Mouse (Mus musculus) layer of hippocampus, postnatal 10 days (tissue): ENCODE data around the gene Slc44a5. TPM values are rescaled to one million over a fixed set of nuclear protein-coding genes. Genes with fewer than 3 reads are reported as not detected.
"Not testable (repeated sequence)": the region's sequence is repeated elsewhere in the genome, so short reads cannot be mapped to it uniquely, and the experiment has no call there.

Experiments used
- DNase-seq, 2 experiments: peaks; one replicate each; pipeline ENCODE4 v3.0.0; 2021; ENCODE audit warnings: low spot score in 2 of 2
- total RNA-seq, 2 experiments: library from RNA; stranded (reverse); gene quantifications; 2 replicates each; pipeline ENCODE4 v1.2.3; 2021

Gene Slc44a5
- total RNA-seq, 2 experiments from 2014 or later: 45.5 to 48.6 TPM

- peak; percentile 49 to 60 for DNase-seq
Measured at GRCm38 (mm10) chr3:153968549-153968948, 4.7 kb upstream of the Slc44a5 start.

- no peak for DNase-seq
Measured at GRCm38 (mm10) chr3:153969451-153969850, 3.8 kb upstream of the Slc44a5 start.

GRCm38 (mm10) chr3:153973949-153974760 lies 919 bp downstream of the Slc44a5 start:
- peak; percentile 27 to 40 for DNase-seq

- DNase-seq: peak in 1 of 2 experiments; percentile 26
Measured at GRCm38 (mm10) chr3:153975060-153975459, 1.8 kb downstream of the Slc44a5 start.

GRCm38 (mm10) chr3:153975791-153976190 lies 2.6 kb downstream of the Slc44a5 start:
- no peak for DNase-seq

GRCm38 (mm10) chr3:153980611-153981010 lies 7.4 kb downstream of the Slc44a5 start:
- DNase-seq: no peak

- DNase-seq: peak in 1 of 2 experiments; percentile 32
Measured at GRCm38 (mm10) chr3:153984428-153985340, 11.4 kb downstream of the Slc44a5 start.

- no peak for DNase-seq
Measured at GRCm38 (mm10) chr3:153999797-154000528, 26.7 kb downstream of the Slc44a5 start.

GRCm38 (mm10) chr3:154001348-154001747 lies 28.1 kb downstream of the Slc44a5 start:
- no peak for DNase-seq

- no peak for DNase-seq
Measured at GRCm38 (mm10) chr3:154046876-154047275, 73.6 kb downstream of the Slc44a5 start.

- no peak for DNase-seq
Measured at GRCm38 (mm10) chr3:154053331-154053730, 80.1 kb downstream of the Slc44a5 start.

GRCm38 (mm10) chr3:154057464-154057863 lies 84.2 kb downstream of the Slc44a5 start:
- DNase-seq: no peak

GRCm38 (mm10) chr3:154058200-154058599 lies 85.0 kb downstream of the Slc44a5 start:
- DNase-seq: no peak

GRCm38 (mm10) chr3:154071989-154072388 lies 98.8 kb downstream of the Slc44a5 start:
- DNase-seq: not testable (repeated sequence)

GRCm38 (mm10) chr3:154075749-154076148 lies 102.5 kb downstream of the Slc44a5 start:
- DNase-seq: no peak

- no peak for DNase-seq
Measured at GRCm38 (mm10) chr3:154081687-154082086, 108.5 kb downstream of the Slc44a5 start.

- DNase-seq: no peak
Measured at GRCm38 (mm10) chr3:154082241-154082640, 109.0 kb downstream of the Slc44a5 start.

GRCm38 (mm10) chr3:154082961-154083360 lies 109.7 kb downstream of the Slc44a5 start:
- no peak for DNase-seq

GRCm38 (mm10) chr3:154089996-154090395 lies 116.8 kb downstream of the Slc44a5 start:
- DNase-seq: no peak

- DNase-seq: no peak
Measured at GRCm38 (mm10) chr3:154091468-154092338, 118.5 kb downstream of the Slc44a5 start.
